Mouse (Mus musculus) lung, adult 18-20 months (tissue): Measurements from ENCODE around the gene Rhob.
A peak's percentile ranks its signal among the peaks of the same experiment; 100 is the strongest.

Experiments used
- DNase-seq, 2 experiments: peaks; one replicate each; pipeline ENCODE4 v3.0.0; 2022; ENCODE audit warnings: mixed read lengths in 2 of 2

Gene Rhob

DNA sequence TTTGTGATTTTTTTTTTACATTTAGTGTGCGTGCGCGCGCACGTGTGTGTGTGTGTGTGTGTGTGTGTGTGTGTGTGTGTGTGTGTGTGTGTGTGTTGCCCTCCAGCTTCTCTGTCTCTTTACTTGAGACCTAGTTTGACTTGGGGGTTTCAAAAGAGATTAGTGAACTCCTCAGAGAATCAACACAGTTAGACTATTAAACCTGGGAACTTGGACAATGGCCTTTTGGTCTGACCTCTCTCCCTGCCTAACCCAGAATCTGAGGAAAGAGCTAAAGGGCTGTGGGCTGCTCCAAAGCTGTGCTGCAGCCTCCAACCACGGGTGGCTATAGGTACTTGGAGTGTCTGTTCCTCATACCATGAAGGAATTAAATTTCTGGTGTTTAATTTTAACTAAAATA lies 4.3 kb upstream of the Rhob start:
- no peak for DNase-seq

DNA sequence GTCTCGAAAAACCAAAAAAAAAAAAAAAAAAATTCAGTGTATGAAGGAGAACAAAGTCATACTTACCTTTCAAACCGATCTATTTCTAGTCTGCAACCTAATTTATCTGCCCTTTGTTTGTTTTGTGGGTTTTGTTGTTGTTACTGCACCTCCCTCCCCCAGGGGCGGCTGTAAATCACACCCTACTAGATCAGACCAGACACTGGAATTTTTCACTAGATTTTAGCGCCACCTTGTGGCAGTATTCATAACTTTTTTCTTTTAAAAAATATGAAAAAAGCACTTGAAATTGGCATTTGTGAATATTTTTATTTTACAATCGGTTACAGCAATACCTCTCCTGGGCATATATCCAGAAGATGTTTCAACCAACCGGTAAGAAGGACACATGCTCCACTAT lies 2.7 kb upstream of the Rhob start:
- DNase-seq: peak in 1 of 2 experiments; percentile 62

DNA sequence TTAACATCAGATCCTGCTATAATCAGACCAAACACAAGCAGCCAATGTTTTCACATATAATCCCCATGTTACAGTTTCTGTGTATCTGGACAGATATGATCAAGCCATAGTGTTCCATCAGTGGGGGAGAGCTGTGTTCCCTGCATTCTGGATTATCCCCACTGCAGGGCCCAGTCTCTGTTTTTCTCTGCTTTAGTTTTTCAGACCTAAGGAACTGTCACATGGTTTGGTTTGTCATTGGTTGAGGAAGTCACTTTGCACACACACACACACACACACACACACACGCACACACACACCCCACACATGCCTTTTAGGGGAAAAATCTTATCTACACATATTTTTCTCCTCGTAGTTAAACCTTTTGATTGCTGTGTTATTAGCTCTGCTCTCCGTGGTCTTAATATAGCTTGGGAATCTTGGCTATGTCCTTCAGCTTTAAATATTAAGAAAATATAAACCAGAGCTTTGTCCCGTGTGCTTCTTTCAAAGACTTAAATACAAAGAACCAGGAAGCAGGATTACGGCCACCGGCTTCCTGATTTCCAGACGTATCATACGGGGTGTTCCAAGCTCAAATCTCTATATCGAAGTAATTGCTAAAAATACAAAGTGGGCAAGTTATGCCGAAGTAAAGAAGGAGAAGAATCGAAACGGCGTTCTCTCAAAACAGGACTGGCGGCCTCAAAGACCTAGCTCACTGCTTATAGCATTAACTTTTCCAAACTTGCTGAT lies 1.9 kb upstream of the Rhob start:
- no peak for DNase-seq

DNA sequence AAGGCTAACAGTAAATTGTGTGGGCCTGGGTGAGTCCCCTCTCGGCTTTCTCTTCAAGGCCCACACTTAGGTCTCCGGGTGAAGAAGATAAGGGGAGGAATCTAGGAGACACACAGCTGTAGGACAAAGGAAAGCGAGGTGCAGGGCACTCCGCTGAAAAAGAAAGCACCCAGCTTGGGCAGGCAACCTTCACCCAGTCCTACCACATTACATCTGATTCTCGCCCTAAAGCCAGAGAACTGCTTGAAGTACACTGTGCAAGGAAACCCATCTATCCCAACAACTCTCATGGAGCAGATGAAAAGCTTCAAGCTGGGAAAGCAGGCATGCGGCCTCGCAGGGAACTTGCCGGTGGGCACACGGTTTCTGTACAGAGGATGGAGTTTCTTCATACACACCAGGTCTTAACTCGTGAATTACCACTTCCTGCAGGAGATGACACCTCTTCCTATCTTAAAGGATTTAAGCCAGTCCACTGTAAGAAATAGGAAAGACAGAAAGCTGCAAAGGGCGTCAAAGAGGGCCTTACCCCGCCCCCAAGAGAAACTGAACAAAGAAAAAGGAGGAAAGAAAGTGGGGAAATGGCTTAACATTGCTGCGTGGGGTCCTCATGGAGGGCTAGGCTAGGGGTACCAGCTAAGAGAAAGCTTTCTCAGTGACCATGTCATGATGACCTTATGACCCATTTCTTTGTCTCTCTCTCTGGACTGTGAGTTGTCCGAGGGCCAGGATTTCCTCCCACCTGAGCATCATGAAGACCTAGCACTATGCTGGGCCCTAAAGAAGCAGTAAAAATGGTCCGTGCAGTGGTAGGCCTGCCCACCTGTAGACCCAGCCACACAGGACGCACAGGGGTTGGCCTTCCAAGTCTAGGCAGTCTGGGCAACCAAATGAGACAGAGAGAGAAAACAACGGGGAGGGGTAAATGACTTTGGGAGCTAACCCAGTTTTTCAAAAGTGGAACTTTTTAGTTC lies 1.1 kb upstream of the Rhob start:
- no peak for DNase-seq

DNA sequence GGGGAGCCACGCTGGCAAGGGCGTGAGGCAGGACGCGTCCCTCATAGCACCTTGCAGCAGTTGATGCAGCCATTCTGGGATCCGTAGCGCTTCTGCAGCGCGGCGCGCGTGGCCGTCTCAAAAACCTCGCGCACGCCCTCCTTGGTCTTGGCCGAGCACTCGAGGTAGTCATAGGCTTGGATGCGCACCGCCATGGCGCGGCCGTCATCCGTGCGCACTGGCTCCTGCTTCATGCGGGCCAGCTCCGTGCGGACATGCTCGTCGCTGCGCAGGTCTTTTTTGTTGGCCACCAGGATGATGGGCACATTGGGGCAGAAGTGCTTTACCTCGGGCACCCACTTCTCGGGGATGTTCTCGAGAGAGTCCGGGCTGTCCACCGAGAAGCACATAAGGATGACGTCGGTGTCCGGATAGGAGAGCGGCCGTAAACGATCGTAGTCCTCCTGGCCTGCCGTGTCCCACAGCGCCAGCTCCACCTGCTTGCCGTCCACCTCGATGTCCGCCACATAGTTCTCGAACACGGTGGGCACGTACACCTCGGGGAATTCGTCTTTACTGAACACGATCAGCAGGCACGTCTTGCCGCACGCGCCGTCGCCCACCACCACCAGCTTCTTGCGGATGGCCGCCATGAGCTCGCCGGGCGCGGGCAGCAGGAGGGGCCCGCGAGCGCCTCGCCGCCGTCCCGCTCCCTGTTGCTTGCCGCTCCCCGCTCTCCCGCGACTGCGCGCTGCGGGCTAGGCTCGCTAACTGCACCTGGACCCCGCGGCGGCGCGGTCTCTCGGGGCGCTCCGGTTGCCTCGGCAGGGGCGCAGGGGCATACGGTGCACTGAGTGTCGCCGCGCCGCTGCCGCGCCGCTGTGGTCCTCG lies 573 bp downstream of the Rhob start:
- peak; percentile 69 to 70 for DNase-seq

DNA sequence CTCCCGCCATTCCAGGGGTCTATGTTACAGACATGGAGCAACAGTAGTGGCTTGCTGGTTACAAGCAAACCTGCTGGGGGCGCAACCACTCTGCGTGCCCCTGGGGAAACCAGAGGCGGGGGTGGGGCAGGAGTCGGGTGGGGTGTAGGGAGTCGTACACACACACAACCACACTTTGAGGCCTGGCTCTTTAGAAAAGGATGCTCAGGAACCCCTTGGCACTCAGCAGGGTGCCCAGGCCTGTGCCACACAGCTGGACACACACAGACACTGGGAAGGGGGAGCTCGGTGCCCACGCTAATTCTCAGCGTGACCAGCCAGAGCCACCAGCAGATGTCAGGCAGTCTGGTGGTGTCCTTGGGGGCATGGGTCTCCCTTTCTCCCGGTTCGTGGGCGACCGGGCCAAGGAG lies 1.2 kb downstream of the Rhob start:
- DNase-seq: peak; percentile 48 to 58

DNA sequence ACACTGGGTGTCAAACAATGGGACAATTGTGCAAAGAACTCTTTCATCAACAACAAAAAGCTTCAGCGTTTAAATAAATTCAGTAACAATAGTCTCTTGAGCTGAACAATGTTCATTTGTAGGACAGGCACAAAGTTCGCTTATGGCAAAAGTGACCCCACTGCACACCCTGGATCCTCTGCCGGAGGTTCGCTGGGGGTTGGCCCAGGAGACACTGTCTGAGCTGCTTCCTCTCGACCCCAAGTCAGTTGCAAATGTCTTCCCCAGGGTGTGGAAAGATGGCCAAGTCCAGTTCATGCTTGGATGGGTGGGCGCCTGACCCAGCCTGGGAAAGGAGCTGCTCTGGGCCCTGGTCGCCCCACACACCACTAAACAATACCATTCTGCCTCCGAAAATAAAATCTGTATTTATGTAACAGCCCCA lies 1.6 kb downstream of the Rhob start:
- no peak for DNase-seq

DNA sequence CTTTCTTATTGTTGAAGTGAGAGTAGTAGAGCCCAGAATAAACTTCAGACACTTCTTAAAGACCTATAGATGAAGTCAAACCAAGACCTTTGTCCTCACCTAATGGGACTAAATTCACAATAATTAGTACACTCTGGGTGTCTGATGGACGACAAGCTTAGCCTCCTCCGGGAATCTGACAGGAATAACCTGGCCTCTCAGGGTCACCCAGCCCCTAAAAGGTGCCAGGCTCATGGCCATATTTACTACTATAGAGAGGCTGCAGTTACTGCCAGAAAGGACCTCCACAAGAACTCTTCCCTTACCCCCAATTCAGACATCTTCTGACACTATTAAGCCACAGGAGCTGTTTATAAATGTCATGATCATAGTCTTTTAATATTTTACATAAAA lies 2.5 kb downstream of the Rhob start:
- DNase-seq: no peak

DNA sequence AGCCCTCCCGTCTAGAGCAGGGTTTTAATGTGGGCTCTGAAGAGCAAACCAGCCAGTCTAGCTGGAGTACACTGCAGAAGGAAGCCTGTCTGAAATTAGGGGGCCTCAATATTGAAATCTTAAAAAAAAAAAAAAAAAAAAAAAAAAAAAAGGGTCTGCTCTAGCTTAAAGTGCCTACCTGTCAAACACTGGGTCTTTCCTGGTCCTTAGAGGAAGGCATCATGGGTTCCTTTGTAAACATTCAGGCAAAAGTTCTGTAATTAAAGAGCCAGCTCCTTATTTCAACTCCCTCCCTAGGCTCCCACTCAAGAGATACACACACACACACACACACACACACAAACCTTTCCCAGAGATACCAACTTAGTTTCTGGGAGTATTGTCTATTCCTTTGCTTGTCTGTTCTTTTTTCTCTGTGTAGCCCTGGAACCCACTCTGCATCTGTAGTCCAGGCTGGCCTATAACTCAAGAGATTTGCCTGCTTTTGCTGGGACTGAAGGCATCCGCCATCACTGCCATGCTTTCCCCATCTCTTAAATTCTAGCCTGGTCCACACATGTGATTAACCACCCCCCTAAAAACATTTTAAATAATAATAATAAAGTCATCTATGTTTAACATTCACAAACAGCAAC lies 3.0 kb downstream of the Rhob start:
- DNase-seq: no peak

DNA sequence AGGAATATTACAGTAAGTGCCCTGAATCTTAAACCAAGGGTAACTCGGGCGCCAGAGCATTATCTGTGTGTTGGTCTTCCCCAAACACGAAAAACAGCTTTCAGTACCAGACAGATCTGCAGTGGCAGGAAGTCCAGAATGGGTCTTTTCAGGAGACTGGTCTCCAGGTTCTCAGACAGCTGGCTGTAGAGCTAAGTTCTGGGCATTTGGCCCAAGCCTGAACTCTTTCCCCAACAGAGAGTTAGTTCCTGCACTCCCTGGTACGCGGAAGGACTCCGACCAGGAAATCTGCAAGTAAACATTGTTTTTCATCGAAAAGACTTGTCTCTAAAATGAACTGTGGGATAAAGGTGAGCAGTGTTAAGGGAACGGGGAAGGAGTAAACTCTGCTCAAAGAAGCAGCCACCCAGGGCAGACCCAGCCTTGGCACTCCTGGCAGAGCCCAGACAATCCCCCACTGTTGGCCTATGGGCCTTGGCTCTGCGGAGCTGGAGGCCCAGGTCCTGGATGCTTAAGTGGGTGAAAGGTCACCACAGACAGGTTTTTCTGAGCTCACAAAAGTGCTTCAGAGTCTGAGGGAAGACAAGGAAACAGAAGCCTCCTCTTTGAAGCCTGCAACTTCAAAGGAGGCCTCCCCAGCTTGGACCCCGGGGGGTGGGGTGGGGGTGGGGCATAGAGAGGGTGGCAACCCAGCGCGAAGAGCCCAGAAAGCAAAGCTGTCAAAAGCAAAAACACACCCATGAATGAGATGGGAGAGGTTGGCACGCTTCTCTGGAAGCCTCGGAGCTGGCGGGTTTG lies 3.7 kb downstream of the Rhob start:
- DNase-seq: peak; percentile 64 to 70

DNA sequence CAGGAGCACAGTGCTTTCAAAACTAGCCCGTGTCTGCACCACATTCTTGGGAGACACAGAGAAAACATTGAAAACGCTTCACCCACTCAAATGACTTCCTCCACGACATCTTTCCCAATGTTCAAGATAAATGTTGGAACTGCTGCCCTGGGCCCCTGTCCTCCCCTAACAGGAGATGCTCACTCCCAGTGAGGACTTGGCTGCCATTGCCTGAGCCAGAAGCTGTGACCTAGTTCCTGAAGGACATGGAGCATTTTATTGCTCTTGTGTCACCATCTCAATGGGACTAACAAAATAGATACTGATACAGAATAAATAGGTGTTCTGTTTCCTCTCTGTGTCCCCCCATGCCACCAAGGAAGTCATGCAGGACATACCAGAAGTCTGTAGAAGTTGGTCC lies 5.1 kb downstream of the Rhob start:
- no peak for DNase-seq

DNA sequence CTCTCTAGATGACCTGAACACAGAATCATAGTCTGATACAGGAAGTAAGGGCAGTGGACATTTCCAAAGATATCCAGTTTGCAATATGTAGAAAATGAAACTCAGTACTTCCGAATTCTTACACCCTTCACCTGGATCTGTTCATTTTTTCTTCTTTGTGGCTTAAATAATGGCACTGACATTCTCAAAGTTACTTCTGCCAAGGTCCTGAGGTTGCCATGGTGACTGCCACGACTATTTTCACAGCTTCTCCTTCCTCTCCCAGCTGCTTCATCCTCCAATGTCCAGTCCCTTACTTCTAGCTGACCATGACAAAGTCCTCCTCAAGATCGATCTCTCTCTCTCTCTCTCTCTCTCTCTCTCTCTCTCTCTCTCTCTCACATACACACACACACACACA lies 6.4 kb downstream of the Rhob start:
- DNase-seq: no peak

DNA sequence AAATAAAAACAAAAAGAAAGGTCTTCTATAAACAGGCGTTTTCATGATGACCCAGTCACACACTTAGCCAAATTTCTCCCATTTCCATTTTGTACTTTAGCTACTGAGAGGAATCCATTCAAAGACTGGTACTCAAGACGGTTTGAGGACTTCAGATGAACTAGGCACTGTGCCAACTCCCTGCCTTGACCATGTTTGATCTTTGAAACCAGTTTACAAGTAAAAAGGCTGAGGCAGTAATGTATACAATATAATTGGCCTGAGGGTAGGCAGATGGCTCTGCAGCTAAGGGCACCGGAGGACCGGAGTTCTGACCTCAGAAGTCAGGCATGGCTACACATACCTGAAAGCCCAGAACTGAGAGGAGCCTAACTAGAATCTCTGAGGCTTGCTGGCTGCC lies 10.7 kb downstream of the Rhob start:
- no peak for DNase-seq

DNA sequence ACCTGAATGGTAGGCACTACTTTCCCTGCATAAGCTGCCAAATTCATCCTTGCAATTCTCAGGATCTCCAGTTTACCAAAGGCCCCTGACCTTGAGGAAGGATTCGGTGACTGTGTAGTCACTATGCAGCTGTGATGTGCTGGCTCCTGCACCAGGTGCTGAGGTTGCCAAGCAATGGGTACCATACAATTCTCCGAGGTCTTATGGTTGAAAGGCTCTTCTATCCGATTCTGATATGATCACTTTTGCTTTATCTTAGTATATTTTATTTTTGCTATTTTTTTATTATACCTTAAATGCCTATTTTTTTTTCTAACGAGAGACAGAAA lies 11.2 kb downstream of the Rhob start:
- no peak for DNase-seq

DNA sequence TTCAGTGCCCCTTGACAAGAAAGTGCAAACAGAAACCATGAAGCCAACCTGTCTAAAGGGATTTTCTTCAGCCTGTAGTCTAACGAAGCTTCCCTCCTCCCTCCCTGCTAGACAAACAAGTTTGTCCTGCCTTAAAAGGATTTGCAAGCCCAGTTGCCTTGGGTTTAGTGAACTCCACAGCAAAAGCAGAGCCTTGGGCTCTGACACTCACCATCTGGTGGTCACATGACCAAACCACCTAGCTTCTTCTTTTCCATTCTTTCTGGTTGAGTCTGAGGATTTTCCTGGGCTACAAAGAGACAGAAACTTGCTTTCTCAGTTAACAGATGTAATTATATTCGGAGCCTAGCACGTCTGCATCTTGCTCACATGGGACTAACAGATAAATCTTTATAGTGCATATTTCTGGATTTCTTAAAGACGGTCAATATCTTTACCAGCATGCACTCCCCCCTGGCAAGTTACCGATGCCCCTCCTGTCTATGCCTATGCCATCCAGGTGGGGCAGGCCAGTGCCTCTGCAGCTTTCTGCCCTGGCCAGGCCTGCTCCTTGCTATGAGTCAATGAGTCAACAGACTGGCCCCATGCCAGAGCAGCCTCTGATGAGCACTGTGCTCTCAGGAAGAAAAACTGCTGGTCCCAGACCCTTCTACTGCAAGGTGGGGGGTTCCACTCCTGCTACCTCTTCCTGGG lies 11.7 kb downstream of the Rhob start:
- DNase-seq: peak; percentile 61 to 74

DNA sequence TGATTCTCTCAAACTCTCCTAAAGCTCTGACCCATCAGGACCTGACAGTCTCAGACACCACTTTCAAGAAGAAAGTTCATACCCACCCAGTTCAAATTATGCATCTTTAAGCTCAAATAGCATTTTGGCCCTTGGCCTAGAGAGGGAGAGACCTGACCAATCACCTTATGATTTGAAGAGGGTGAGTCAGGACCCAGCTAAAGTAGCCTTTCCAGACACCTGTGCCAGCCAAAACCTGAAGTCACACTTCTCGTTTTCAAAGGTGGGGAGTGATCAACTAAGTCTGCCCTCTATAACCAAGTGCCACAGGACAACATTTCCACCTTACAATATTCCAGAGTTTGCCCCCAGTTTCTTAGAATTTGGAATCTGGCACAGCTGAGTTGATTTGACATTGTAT lies 12.5 kb downstream of the Rhob start:
- peak in 1 of 2 experiments; percentile 65 for DNase-seq

DNA sequence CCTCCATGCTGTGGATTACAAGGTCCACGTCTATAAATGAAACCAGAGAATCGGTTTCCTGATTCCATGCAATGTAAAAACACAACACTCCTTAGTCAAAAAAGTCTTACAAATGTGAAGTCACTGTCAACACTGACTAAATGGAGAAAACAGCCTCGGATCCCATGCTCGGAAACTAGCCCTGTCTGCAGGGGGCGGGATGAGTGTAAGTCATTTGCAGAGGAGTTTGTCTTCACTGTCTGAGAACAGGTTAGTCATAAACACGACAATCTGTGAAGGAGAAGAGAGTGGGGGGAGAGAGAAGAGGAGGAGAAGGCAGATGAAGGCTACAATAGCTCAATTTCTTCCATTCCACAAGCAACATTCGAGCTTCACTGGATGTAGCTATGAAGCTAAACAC lies 14.6 kb downstream of the Rhob start:
- DNase-seq: no peak

DNA sequence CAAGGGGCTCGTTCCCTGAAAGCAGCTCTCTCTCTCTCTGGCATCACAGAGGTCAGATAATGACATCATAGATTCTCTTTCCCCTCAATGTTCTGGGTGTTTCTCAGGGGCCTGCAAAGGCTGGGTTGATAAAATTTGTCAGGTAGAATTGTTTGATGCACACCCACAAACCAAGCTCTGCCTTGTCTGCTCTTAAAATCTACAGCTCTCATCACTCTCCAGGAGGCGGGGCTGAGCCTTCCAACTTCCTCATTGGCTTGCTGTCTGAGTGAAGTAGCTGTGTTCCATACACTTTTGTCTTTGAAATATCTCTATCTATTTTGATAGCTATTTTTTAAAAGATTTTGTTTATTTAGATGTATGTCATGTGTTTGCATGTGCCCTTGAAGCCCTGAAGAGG lies 17.6 kb downstream of the Rhob start:
- DNase-seq: no peak

DNA sequence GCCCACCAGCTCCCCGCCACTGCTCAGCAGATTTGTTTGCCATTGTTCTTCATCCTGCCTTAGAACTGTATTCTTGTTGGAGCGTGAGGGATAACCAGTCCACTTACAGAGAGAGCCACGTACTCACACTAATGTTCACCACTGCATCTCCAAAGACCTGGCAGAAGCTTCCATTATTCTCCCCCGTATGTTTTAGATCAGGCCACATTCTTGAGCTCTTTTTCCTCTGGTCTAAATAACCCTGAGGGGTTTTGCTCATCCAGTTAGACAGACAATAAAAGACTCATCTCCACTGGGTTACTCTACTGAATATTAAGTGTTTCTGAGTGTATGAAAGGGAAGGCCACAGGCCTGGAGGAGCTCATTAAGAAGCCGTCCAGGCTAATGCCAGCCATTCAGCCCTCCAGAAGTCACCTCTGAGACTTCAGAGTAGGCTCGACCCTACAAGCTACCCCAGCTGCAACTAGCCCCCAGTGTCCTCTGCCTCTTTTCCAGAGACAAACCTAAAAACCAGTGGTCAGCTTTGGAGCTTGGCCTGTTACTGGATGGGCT lies 24.9 kb downstream of the Rhob start:
- DNase-seq: no peak

DNA sequence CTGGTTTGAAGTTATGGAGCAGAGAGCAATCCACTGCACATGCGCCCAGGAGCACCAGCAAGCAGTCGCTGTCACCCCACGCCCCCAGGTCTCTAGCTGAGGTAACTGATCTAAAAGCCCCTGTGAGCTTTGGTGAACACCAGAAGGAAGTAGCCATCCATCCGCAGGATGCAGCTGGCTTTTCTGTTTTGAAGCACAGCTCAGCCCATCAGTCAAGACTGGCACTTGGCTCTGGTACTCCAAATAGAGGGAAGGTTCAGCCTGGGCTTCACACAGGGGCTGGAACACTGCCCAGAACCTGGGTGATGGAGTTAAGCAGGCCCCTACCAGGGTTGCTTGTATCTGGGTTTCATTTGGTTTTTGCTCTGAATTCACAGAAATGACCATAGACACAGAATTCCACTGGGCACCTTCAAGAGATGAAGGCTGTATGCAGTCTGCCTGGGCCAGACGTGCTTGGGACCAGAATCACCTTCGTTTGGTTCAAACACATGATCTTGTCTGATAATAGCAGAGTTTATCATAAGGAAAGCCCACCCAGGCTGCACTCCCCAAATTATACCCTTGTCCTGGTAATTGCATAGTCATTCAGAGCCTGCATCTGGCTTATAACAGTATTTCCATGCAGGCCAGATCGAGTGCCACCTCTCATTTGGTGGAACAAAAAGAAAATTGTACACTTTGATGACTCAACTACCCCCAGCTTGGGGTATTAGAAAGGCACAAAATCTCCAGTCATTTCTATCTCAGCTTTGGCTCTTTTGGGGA lies 27.0 kb downstream of the Rhob start:
- no peak for DNase-seq
